Mouse (Mus musculus) heart, embryonic 11.5 days (tissue): ENCODE measurements around the gene Grik5. TPM values are rescaled to one million over a fixed set of nuclear protein-coding genes. Genes with fewer than 3 reads are reported as not detected.

Experiments
- ATAC-seq: fragments of 200-750 bp; cut with Nextera tagmentation; replicated peaks from 2 replicates; pipeline ENCODE4 v1.8.0; 2017; ENCODE audit warnings: moderate library complexity; ENCODE audit not compliant: insufficient number of reproducible peaks, low FRiP score, low TSS enrichment
- H3K27ac ChIP-seq: fragments of 300-500 bp; sonication (generic); 2 replicates; pipeline ENCODE4 v1.5.1; 2014; ENCODE audit warnings: mild to moderate bottlenecking, low read depth, low read length
- H3K27me3 ChIP-seq: fragments of 300-500 bp; sonication (generic); 2 replicates; pipeline ENCODE4 v1.6.1; 2014; ENCODE audit warnings: mild to moderate bottlenecking, low read length, mixed read lengths; ENCODE audit not compliant: control insufficient read depth, insufficient read depth
- H3K36me3 ChIP-seq: fragments of 300-500 bp; sonication (generic); 2 replicates; pipeline ENCODE4 v1.6.1; 2014; ENCODE audit warnings: mild to moderate bottlenecking, low read length, moderate library complexity, mixed read lengths; ENCODE audit not compliant: control insufficient read depth, insufficient read depth
- H3K4me1 ChIP-seq: fragments of 300-500 bp; sonication (generic); 2 replicates; pipeline ENCODE4 v1.6.1; 2014; ENCODE audit warnings: low read length; ENCODE audit not compliant: control insufficient read depth, insufficient read depth
- H3K4me2 ChIP-seq: fragments of 300-500 bp; sonication (generic); 2 replicates; pipeline ENCODE4 v1.6.1; 2014; ENCODE audit warnings: mild to moderate bottlenecking, moderate library complexity
- H3K4me3 ChIP-seq: fragments of 300-500 bp; sonication (generic); 2 replicates; pipeline ENCODE4 v1.5.1; 2014; ENCODE audit warnings: low read depth, low read length
- H3K9ac ChIP-seq: fragments of 300-500 bp; sonication (generic); 2 replicates; pipeline ENCODE4 v1.6.1; 2014; ENCODE audit warnings: mild to moderate bottlenecking, low read depth, low read length, moderate library complexity
- H3K9me3 ChIP-seq: fragments of 300-500 bp; sonication (generic); replicated peaks from 2 replicates; pipeline ENCODE4 v1.6.1; 2016; ENCODE audit warnings: low read length; ENCODE audit not compliant: control insufficient read depth
- WGBS: fragments of 180-500 bp; shearing (Covaris S2); extraction: QIAGEN DNeasy Blood & Tissue Kit; methylation state at CpG from one replicate; pipeline ENCODE4 v1.1.7; 2014; ENCODE audit not compliant: insufficient replicate concordance; 5-methylcytosine and 5-hydroxymethylcytosine counted together
- polyA plus RNA-seq: library from polyadenylated mRNA; unstranded; fragments of >200 nt; fragmentation: Nextera tagmentation; extraction: Ambion mirVana; gene quantifications from 2 replicates; pipeline ENCODE4 v1.2.1, GENCODE M21; 2014

Grik5 gene
- polyA plus RNA-seq, 1 experiment from 2014 or later: 8.1 TPM

DNA sequence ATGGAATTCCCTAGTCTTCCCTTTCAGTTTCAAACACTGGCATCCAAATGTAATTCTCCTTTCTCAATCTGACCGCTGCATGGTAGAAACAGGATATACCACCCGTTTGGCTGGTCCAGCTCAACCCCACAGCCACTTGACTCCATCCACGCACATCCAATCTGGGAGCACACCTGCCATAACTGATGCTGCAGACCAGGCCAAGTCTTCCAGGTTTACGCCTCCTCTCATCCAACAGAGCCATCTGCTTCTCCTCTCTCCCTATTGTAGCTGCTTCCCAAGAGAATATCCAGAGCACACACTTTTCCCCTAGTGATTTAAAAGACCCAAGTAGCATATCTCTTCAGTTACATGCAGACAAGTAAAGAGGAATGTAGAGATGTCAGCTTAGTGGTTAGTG lies 37.4 kb downstream of the Grik5 start:
- Histone ChIP-seq H3K4me3 (no peak overlapping the region), H3K4me1 (no peaks in the 10 kb centered on the region), H3K4me2 (no peak overlapping the region), H3K36me3 (peaks cover 8% of the 10 kb centered on the region; the same call in 1 of the 2 replicates), H3K9ac (no peak overlapping the region), H3K9me3 (no peaks in the 10 kb centered on the region), H3K27me3 (no peaks in the 10 kb centered on the region), H3K27ac (no peak overlapping the region)
- WGBS: 90% methylated on average over 4 of the region's 4 CpGs
- ATAC-seq: no peak

- no peak overlapping the region for H3K4me3 ChIP-seq
- peaks cover 5% of the 10 kb centered on the region for H3K36me3 ChIP-seq
- H3K4me1 ChIP-seq: no peaks in the 10 kb centered on the region
- H3K9ac ChIP-seq: no peak overlapping the region
- H3K27me3 ChIP-seq: no peaks in the 10 kb centered on the region
- ATAC-seq: no peak
- H3K9me3 ChIP-seq: no peaks in the 10 kb centered on the region
- WGBS: 67% methylated on average over 3 of the region's 3 CpGs
- no peak overlapping the region for H3K4me2 ChIP-seq
- H3K27ac ChIP-seq: no peak overlapping the region
These were observed 40.6 kb downstream of the Grik5 start for GRCm38 (mm10) chr7:25031528-25031927.

- no peaks in the 10 kb centered on the region; the same call in 1 of the 2 replicates for H3K36me3 ChIP-seq
- no peak overlapping the region for H3K4me3 ChIP-seq
- H3K9me3 ChIP-seq: no peaks in the 10 kb centered on the region
- peaks cover under 1% of the 10 kb centered on the region; the same call in 1 of the 2 replicates for H3K4me1 ChIP-seq
- H3K4me2 ChIP-seq: no peak overlapping the region
- 32% methylated on average over 5 of the region's 5 CpGs for WGBS
- no peak overlapping the region for H3K9ac ChIP-seq
- H3K27me3 ChIP-seq: no peaks in the 10 kb centered on the region
- ATAC-seq: 0 out of 2 replicates have a peak, but pooled peaks have one; percentile 40
- no peak overlapping the region for H3K27ac ChIP-seq
These were observed 42.0 kb downstream of the Grik5 start for GRCm38 (mm10) chr7:25030032-25030753.

GRCm38 (mm10) chr7:25026452-25026851 lies 45.7 kb downstream of the Grik5 start:
- Histone ChIP-seq H3K4me3 (no peak overlapping the region), H3K27me3 (no peaks in the 10 kb centered on the region), H3K4me2 (no peak overlapping the region), H3K27ac (no peak overlapping the region), H3K9me3 (no peaks in the 10 kb centered on the region), H3K4me1 (peaks cover 4% of the 10 kb centered on the region; the same call in 1 of the 2 replicates), H3K9ac (no peak overlapping the region), H3K36me3 (peaks cover 6% of the 10 kb centered on the region)
- no peak for ATAC-seq
- WGBS: 41% methylated on average over 7 of the region's 7 CpGs

- H3K9ac ChIP-seq: no peak overlapping the region
- H3K27ac ChIP-seq: no peak overlapping the region
- 51% methylated on average over 10 of the region's 10 CpGs for WGBS
- no peak overlapping the region for H3K4me3 ChIP-seq
- no peak for ATAC-seq
- peaks cover 4% of the 10 kb centered on the region; the same call in 1 of the 2 replicates for H3K4me1 ChIP-seq
- H3K4me2 ChIP-seq: no peak overlapping the region
- H3K36me3 ChIP-seq: peaks cover 6% of the 10 kb centered on the region
- no peaks in the 10 kb centered on the region for H3K27me3 ChIP-seq
- no peaks in the 10 kb centered on the region for H3K9me3 ChIP-seq
These were observed 46.2 kb downstream of the Grik5 start for GRCm38 (mm10) chr7:25025855-25026439.

DNA sequence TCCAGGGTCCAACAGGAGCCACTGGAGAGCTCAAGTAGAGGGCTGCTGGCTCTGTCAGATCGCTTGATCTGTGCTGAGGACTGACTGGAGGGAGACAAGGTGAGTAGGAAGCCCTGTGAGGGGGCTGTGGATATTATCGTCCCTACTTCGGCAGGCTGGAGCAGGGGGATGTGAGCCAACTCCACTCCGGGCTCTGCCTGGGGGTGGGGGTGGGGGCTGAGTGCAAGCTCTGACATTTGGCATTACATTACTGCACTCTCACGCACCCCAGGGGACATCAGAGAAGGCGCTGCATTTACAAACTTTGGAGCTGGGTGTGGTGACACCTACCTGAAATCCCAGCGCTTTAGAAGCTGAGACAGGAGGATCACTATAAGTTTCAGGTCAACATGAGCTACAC lies 60.6 kb downstream of the Grik5 start:
- Histone ChIP-seq H3K27me3 (peaks cover 65% of the 10 kb centered on the region), H3K4me1 (peaks cover 20% of the 10 kb centered on the region), H3K4me3 (no peak overlapping the region), H3K9me3 (no peaks in the 10 kb centered on the region), H3K9ac (no peak overlapping the region), H3K27ac (no peak overlapping the region), H3K4me2 (no peak overlapping the region), H3K36me3 (no peaks in the 10 kb centered on the region; the same call in 1 of the 2 replicates)
- ATAC-seq: no peak
- WGBS: 47% methylated on average over 7 of the region's 7 CpGs

GRCm38 (mm10) chr7:25010090-25010913 lies 61.8 kb downstream of the Grik5 start:
- 2% methylated on average over 78 of the region's 97 CpGs for WGBS
- no peaks in the 10 kb centered on the region; the same call in 1 of the 2 replicates for H3K36me3 ChIP-seq
- H3K4me2 ChIP-seq: peak overlapping the region; percentile 75
- H3K9ac ChIP-seq: no peak overlapping the region
- H3K4me3 ChIP-seq: peak overlapping the region; percentile 41
- ATAC-seq: peak; percentile 25; the same call in 1 of the 2 replicates
- no peaks in the 10 kb centered on the region for H3K9me3 ChIP-seq
- H3K4me1 ChIP-seq: peaks cover 24% of the 10 kb centered on the region
- H3K27ac ChIP-seq: no peak overlapping the region
- H3K27me3 ChIP-seq: peaks cover 78% of the 10 kb centered on the region

GRCm38 (mm10) chr7:25009099-25009700 lies 62.9 kb downstream of the Grik5 start:
- no peak for ATAC-seq
- Histone ChIP-seq H3K4me3 (peak overlapping the region; percentile 10; the same call in 1 of the 2 replicates), H3K9ac (no peak overlapping the region), H3K4me1 (peaks cover 29% of the 10 kb centered on the region), H3K36me3 (no peaks in the 10 kb centered on the region; the same call in 1 of the 2 replicates), H3K27ac (no peak overlapping the region), H3K27me3 (peaks cover 87% of the 10 kb centered on the region), H3K9me3 (no peaks in the 10 kb centered on the region), H3K4me2 (peak overlapping the region; percentile 42)
- 8% methylated on average over 20 of the region's 20 CpGs for whole genome bisulfite sequencing
